19 mouse cellular contexts compared by ENCODE assay signal in genomic region chr17:14544343-14545002, GRCm38 (mm10).
A peak's percentile ranks its signal among the peaks of the same experiment; 100 is the strongest.
DNase-seq lines count a peak whose midpoint lies in the region; ATAC-seq and TF ChIP-seq lines count a peak whose summit lies in the region.
"Had no signal": no experiment of that assay in that cellular context is flagged by ENCODE, and none has a peak within 500 bp of the region (broad histone marks: within the 10 kb centered on the region; RNA-seq: fewer than 3 reads in every experiment).

No protein-coding gene starts in this region.

- no peak overlapping the region for H3K9ac ChIP-seq in hindbrain, embryonic 13.5 days
- no peak overlapping the region for H3K9ac ChIP-seq in stomach, embryonic 16.5 days (ENCODE audit: low read length)
- H3K9ac ChIP-seq in stomach, postnatal 0 days (ENCODE audit: low read length): no peak overlapping the region
- H3K9ac ChIP-seq in midbrain, embryonic 12.5 days (replicated peaks): no peak overlapping the region
- H3K9ac ChIP-seq: embryonic facial prominence, embryonic 13.5 days; liver, embryonic 13.5 days; neural tube, embryonic 12.5 days; stomach, embryonic 15.5 days had no signal

- H3K4me3 ChIP-seq in hindbrain, embryonic 13.5 days: no peak overlapping the region
- no peak overlapping the region for H3K4me3 ChIP-seq in hindbrain, embryonic 10.5 days
- H3K4me3 ChIP-seq in stomach, embryonic 16.5 days (replicated peaks; ENCODE audit: low read length): no peak overlapping the region
- no peak overlapping the region for H3K4me3 ChIP-seq in stomach, postnatal 0 days (ENCODE audit: low read depth, low read length)
- H3K4me3 ChIP-seq in midbrain, embryonic 12.5 days: no peak overlapping the region
- H3K4me3 ChIP-seq: embryonic facial prominence, embryonic 13.5 days; liver, embryonic 13.5 days; neural tube, embryonic 12.5 days; stomach, embryonic 15.5 days had no signal

- no peak overlapping the region for H3K4me2 ChIP-seq in hindbrain, embryonic 13.5 days
- no peak overlapping the region for H3K4me2 ChIP-seq in stomach, embryonic 16.5 days (ENCODE audit: low read depth, low read length)
- H3K4me2 ChIP-seq in stomach, postnatal 0 days (replicated peaks; ENCODE audit: low read depth): no peak overlapping the region
- no peak overlapping the region for H3K4me2 ChIP-seq in midbrain, embryonic 12.5 days (replicated peaks)
- H3K4me2 ChIP-seq: embryonic facial prominence, embryonic 13.5 days; heart, embryonic 11.5 days; liver, embryonic 13.5 days; neural tube, embryonic 12.5 days; stomach, embryonic 15.5 days had no signal

- no peak overlapping the region for H3K27ac ChIP-seq in hindbrain, embryonic 13.5 days
- no peak overlapping the region for H3K27ac ChIP-seq in hindbrain, embryonic 10.5 days
- H3K27ac ChIP-seq in stomach, embryonic 16.5 days (ENCODE audit: low read length): no peak overlapping the region
- H3K27ac ChIP-seq in stomach, postnatal 0 days (replicated peaks): no peak overlapping the region
- H3K27ac ChIP-seq in midbrain, embryonic 12.5 days (replicated peaks): no peak overlapping the region
- H3K27ac ChIP-seq: embryonic facial prominence, embryonic 13.5 days; liver, embryonic 13.5 days; neural tube, embryonic 12.5 days; stomach, embryonic 15.5 days had no signal

- no peaks in the 10 kb centered on the region for H3K27me3 ChIP-seq in hindbrain, embryonic 13.5 days
- no peaks in the 10 kb centered on the region for H3K27me3 ChIP-seq in hindbrain, embryonic 10.5 days (ENCODE audit: insufficient read depth, poor library complexity, severe bottlenecking)
- H3K27me3 ChIP-seq in stomach, embryonic 16.5 days (ENCODE audit: control insufficient read depth, insufficient read depth, low read length): no peaks in the 10 kb centered on the region
- H3K27me3 ChIP-seq in stomach, postnatal 0 days (ENCODE audit: control insufficient read depth, insufficient read depth, low read length): no peaks in the 10 kb centered on the region
- no peaks in the 10 kb centered on the region for H3K27me3 ChIP-seq in midbrain, embryonic 12.5 days
- H3K27me3 ChIP-seq: embryonic facial prominence, embryonic 13.5 days; liver, embryonic 13.5 days; neural tube, embryonic 12.5 days; stomach, embryonic 15.5 days had no signal

- TF ChIP-seq EP300 in stomach, postnatal 0 days (optimal IDR thresholded peaks at IDR 0.05): no peak

- 0 out of 2 replicates have a peak, but pooled peaks have one; percentile 87 for ATAC-seq in hindbrain, embryonic 13.5 days (ENCODE audit: low FRiP score)
- ATAC-seq in stomach, embryonic 16.5 days (ENCODE audit: insufficient read depth, low FRiP score): 0 out of 2 replicates have a peak, but pooled peaks have one; percentile 38
- ATAC-seq in stomach, postnatal 0 days (ENCODE audit: low FRiP score, low TSS enrichment): no peak
- ATAC-seq in midbrain, embryonic 12.5 days (ENCODE audit: low FRiP score, low read depth): peak; percentile 49; the same call in 1 of the 2 replicates

- H3K36me3 ChIP-seq in hindbrain, embryonic 13.5 days: no peaks in the 10 kb centered on the region
- H3K36me3 ChIP-seq in hindbrain, embryonic 10.5 days: no peaks in the 10 kb centered on the region
- H3K36me3 ChIP-seq in stomach, embryonic 16.5 days (ENCODE audit: control insufficient read depth, insufficient read depth, low read length): no peaks in the 10 kb centered on the region
- no peaks in the 10 kb centered on the region for H3K36me3 ChIP-seq in stomach, postnatal 0 days (ENCODE audit: control insufficient read depth, insufficient read depth, low read length)
- no peaks in the 10 kb centered on the region for H3K36me3 ChIP-seq in midbrain, embryonic 12.5 days
- H3K36me3 ChIP-seq: embryonic facial prominence, embryonic 13.5 days; liver, embryonic 13.5 days; neural tube, embryonic 12.5 days; stomach, embryonic 15.5 days had no signal

- peaks cover 5% of the 10 kb centered on the region; the same call in 1 of the 2 replicates for H3K9me3 ChIP-seq in hindbrain, embryonic 13.5 days
- peaks cover 14% of the 10 kb centered on the region; the same call in 1 of the 2 replicates for H3K9me3 ChIP-seq in hindbrain, embryonic 10.5 days
- H3K9me3 ChIP-seq in stomach, embryonic 16.5 days (replicated peaks; ENCODE audit: control insufficient read depth, low read length): peaks cover 9% of the 10 kb centered on the region; the same call in 1 of the 2 replicates
- H3K9me3 ChIP-seq in stomach, postnatal 0 days (ENCODE audit: control insufficient read depth, low read length): no peaks in the 10 kb centered on the region
- peaks cover 6% of the 10 kb centered on the region; the same call in 1 of the 2 replicates for H3K9me3 ChIP-seq in midbrain, embryonic 12.5 days
- H3K9me3 ChIP-seq: liver, embryonic 13.5 days; stomach, embryonic 15.5 days had no signal

- WGBS in hindbrain, embryonic 13.5 days: 50% methylated on average over 4 of the region's 4 CpGs
- WGBS in hindbrain, embryonic 10.5 days: 66% methylated on average over 4 of the region's 4 CpGs
- WGBS in stomach, embryonic 16.5 days: 38% methylated on average over 4 of the region's 4 CpGs
- WGBS in stomach, postnatal 0 days: 40% methylated on average over 4 of the region's 4 CpGs
- WGBS in midbrain, embryonic 12.5 days: 63% methylated on average over 4 of the region's 4 CpGs

- H3K4me1 ChIP-seq in hindbrain, embryonic 13.5 days (replicated peaks): no peaks in the 10 kb centered on the region
- H3K4me1 ChIP-seq in hindbrain, embryonic 10.5 days (replicated peaks): no peaks in the 10 kb centered on the region
- H3K4me1 ChIP-seq in stomach, embryonic 16.5 days (ENCODE audit: control insufficient read depth, insufficient read depth, low read length): peaks cover 11% of the 10 kb centered on the region
- H3K4me1 ChIP-seq in stomach, postnatal 0 days (replicated peaks; ENCODE audit: control insufficient read depth, insufficient read depth): 0 out of 2 replicates have a peak, but pooled peaks cover 1% of the 10 kb centered on the region
- H3K4me1 ChIP-seq in midbrain, embryonic 12.5 days: no peaks in the 10 kb centered on the region
- H3K4me1 ChIP-seq: embryonic facial prominence, embryonic 13.5 days; liver, embryonic 13.5 days; neural tube, embryonic 12.5 days had no signal

- DNase-seq in hindbrain, embryonic 10.5 days (ENCODE audit: low spot score): no peak
- DNase-seq in stomach, postnatal 0 days (ENCODE audit: low spot score): no peak
- DNase-seq in gastrocnemius, postnatal 4 days (ENCODE audit: low spot score in 2 of 2): no peak
- no peak for DNase-seq in spleen, postnatal 10 days (ENCODE audit: low spot score in 2 of 2)
- DNase-seq: cerebellum, postnatal 25 days; gastrocnemius, postnatal 10 days; kidney, adult 2 months; left cerebral cortex, postnatal 4 days; liver, embryonic 13.5 days; lung, postnatal 10 days; retina, postnatal 1 day; thymus, postnatal 36 days had no signal

- TF ChIP-seq CTCF in stomach, postnatal 0 days (IDR thresholded peaks at IDR 0.05; ENCODE audit: low read depth): no peak
